Mouse (Mus musculus) c-Kit-positive CD71-positive TER-119-negative erythroid progenitor cells, embryonic 14.5 days (primary cell): ENCODE data around the gene Tmco4.

ENCODE experiments used
- DNase-seq: peaks from one replicate; pipeline ENCODE4 v3.0.0-alpha.2; 2013; ENCODE audit warnings: low read depth

The Tmco4 gene

DNA sequence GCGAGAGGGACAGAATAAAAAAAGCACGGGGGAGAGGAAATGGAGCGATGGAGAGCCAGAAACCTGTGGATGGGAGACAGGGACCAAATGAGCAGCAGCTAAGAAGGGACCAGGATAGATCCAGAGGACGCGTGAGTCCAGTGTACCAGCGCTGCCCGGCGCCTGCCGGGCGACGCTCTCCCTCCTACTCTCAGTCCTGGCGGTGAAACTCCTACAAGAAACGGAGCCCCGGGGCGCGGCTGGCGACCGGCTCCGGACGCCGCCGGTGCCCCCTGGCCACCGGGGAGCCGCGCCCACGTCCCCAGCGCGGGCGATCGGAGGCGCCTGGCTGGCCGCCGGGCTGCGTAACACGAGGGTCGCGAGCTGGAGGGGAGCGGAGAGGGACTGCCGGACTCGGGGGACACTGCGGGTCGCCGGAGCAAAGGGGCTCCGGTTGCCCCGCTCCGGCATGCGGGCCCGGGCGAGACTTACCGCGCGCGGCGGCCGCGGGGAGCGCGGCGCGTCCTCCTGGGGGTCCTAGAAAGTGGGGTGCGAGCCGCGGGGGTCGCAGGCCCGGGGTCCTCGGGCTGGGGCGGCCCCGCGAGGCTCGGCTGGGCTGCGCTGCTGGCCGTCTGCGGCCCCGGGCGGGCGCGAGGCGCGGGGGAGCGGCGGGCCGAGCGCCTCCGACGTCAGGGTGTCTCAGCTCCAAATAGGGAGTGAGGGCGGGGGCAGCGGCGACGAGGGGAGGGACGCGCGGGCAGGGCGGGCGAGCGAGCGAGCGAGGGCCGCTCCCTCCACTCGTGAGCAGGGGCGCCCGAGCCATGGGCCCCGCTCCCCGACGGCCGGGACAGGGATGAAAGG is 119.9 kb downstream of the Tmco4 start, which contains the start of gene Nbl1:
Gene Nbl1, minus strand, starts transcription at position 638 of the 840 bp plus-strand sequence.
- no peak for DNase-seq

DNA sequence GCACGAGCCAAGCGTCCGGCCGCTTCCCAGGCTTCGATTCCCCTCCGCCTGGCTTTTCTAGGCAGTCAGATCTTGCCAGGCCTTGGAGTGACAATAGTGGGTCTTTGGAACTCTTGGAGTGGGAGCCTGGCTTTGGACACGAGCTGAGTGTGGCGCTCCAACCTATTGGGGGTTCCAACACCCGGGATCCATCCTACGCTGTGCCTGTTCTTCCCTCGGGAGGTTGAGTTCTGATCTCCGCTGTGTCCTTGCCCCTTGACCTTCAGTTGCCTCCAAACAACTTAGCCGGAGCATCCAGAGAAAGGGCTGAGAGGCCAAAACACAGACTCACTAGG is 120.5 kb downstream of the Tmco4 start:
- DNase-seq: no peak

- no peak for DNase-seq
Observed at GRCm38 (mm10) chr4:139095406-139095805, 122.7 kb downstream of the Tmco4 start.

- no peak for DNase-seq
Observed at GRCm38 (mm10) chr4:139096201-139096600, 123.5 kb downstream of the Tmco4 start.

DNA sequence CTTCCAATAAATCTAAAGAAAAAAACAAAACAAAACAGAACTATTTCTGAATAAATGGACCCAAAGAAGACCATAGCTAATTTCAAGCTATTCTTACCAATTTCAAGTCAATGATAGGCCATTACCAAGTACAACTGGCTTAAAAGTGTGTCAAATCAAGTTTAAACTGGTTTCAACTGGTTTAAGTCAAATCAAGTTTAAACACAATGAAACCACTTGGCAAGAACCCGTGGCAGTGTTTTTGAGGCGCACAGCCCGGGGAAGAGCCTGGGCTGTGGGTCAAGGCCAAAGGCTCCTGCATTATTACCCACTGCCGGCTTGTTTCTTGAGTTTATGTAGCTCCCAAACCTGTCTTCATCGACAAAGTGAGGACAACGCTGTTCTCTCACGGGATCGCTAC is 127.6 kb downstream of the Tmco4 start:
- DNase-seq: no peak

GRCm38 (mm10) chr4:139101546-139101945 is 128.9 kb downstream of the Tmco4 start:
- DNase-seq: no peak

GRCm38 (mm10) chr4:139105453-139105852 is 132.8 kb downstream of the Tmco4 start:
- DNase-seq: no peak
